Mouse (Mus musculus): ENCODE results near the gene Dip2a.

Dip2a gene

GRCm38 (mm10) chr10:76246601-76247000 lies 98.5 kb downstream of the Dip2a start:
- no peak for DNase-seq (ENCODE audit: low read depth)

DNA sequence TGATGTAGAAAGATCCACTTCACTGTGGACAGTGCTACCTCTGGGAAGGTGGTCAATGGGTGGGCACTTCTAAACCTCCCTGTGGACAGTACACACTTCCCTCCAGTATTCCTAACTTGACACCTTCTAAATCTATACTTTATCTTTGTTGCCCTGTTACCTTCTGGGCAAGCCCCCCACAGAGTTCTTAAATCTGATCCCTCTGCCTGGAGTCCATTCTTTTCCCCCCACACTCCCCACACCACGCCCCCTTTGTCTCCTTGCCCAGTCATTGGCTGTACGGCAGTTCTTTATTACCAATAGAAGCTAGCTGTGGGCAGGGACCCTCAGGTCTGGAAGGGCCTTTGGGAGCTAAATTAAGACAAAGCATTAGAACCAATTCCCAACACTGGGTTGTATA lies 100.0 kb downstream of the Dip2a start:
- no peak for DNase-seq (ENCODE audit: low read depth)

- DNase-seq (ENCODE audit: low read depth) = no peak
These were observed 105.7 kb downstream of the Dip2a start for GRCm38 (mm10) chr10:76239401-76239800.

DNA sequence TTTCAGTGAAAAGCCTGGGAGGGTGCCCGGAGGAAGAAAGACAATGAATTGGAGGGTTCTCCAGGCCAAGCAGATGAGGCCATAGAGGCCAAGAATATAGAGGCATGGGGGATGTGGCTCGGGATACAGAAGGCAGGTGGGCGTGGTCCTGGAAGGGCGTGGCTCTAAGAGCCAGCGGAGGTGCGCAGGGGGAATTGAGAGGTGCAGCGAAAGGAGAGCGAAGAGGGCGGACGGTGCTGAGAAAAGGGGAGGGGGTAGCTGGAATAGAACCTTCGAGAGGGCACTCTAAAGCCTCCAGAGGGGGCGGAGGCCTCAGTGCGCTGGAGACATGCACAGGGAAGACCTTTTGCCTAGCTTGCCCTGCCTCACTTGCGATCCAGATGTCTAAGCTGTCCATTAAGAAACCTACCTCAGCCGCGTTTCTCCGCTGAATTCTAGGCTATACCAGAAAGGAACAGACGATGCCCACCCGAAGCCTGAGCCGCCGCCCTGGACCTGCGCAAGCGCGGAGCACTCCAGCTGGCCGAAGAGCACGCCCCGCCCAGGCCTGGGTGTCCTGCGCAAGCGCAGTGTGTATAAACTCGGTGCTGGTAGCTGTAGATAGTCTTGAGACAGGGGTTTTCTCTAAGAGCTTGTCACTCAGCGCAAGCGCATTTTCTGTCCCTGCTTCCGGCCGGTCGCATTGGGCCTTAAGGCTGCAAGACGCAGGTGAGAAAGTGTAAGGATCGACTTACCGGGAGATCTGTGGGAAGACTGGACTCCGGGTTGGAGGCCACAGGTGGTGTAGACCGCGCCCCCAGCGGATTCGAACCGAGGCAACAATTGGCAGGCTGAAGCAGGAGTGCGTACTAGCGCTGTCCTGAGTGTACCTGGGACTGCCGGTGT lies 107.5 kb downstream of the Dip2a start, which contains the start of gene Prmt2:
Gene Prmt2 (minus strand): TSS at position 525 of the 885 bp plus-strand sequence.
- DNase-seq (ENCODE audit: low read depth) = peak; percentile 95

DNA sequence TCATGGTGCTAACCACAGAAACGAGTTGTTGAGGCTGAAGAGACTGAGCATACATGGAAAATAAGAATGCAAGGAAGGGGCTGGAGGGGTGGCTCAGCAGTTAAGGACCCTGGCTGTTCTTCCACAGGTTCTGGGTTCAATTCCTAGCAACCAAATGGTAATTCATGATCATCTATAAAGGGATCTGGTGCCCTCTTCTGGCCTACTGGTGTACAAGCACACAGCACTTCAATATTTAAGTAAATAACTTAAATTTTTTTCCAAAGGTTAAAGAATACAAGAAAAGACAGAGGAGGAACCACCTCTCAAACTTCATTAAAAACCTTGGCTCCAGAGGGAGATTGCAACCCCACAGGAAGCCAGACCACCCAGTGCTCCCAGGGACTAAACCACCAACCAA lies 115.5 kb downstream of the Dip2a start:
- no peak for DNase-seq (ENCODE audit: low read depth)

DNA sequence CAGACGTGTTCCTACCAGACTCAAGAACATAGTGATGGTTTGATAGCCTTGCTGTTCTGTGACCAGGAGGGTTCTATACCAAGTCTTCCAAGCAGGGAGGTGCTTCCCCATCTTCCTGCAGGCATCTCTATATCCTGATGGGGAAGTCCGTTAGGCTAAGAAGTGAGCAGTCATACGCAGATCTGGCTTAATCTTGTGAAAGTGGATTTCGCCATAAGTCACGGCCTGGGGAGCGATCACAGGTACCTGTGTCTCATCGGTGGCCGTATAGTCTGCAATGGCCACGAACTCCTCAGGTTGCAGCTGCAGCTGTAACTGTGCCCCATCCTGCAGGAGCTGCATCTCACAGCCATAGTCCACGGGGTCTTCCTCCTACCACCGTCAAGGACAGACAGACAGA lies 119.1 kb downstream of the Dip2a start:
- DNase-seq (ENCODE audit: low read depth) = no peak

DNA sequence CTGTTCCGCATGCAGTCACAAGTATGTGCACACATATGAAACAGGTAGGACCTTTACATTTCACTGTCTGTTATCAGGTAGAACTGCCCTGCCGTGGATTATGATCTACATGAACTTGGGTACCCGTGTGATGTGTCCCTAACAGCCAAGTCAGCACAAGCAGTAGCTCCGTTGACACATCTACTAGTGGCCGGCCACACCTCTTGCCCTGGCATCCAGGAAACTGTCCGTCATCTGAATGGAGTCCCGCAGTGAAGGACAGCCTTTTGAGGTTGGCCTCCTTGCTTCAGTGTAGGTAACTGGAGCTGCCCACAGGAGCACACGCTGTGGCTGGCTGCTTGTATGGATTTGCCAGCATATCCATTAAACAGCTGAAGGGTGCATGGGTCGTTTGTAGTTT lies 126.9 kb downstream of the Dip2a start:
- DNase-seq (ENCODE audit: low read depth) = no peak

- DNase-seq (ENCODE audit: low read depth) = no peak
These were observed 128.0 kb downstream of the Dip2a start for GRCm38 (mm10) chr10:76217056-76217455.

- no peak for DNase-seq (ENCODE audit: low read depth)
These were observed 130.9 kb downstream of the Dip2a start for GRCm38 (mm10) chr10:76214161-76214560.

GRCm38 (mm10) chr10:76212121-76212520 lies 133.0 kb downstream of the Dip2a start:
- DNase-seq (ENCODE audit: low read depth) = no peak

DNA sequence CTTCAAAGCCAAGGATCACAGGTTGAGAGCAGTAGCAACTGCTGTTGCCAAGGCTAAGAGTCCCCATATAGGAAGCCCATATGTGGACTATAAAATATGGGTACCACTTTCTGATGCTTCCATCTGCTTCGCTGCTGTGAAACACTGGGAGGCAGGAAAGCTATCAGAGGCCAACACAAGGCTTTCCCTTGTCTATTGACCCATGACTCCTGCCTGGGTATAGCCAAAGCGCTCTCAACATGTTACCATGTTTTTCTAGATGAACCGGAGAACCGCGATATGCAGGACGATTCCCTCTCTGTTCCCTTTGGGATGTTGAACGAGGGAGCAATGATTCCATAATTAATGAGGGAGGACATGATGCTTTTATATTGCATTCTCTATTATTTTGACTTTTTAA lies 134.3 kb downstream of the Dip2a start:
- no peak for DNase-seq (ENCODE audit: low read depth)

Measured in naive thymus-derived CD4-positive, alpha-beta T cell, adult 2 months (primary cell).